Mouse (Mus musculus) small intestine, adult 2 months (tissue): Measurements from ENCODE around the gene Hat1.

Source experiments
- CTCF ChIP-seq: fragments of 200-500 bp; IDR thresholded peaks from 2 replicates; pipeline ENCODE4 v1.5.1; 2012; ENCODE audit warnings: low read depth, mild to moderate bottlenecking, control low read depth, inconsistent platforms, low read length, moderate library complexity, mixed read lengths; ENCODE audit not compliant: insufficient replicate concordance, insufficient read length; ENCODE audit errors: extremely low read depth
- POLR2A ChIP-seq: fragments of 200-500 bp; IDR thresholded peaks from 2 replicates; pipeline ENCODE4 v1.6.1; 2012; ENCODE audit warnings: low read depth, mild to moderate bottlenecking, control low read depth, inconsistent platforms, low read length, moderate library complexity

- TF ChIP-seq POLR2A = peak; percentile 52; the same call in 1 of the 2 replicates
- TF ChIP-seq CTCF = no peak
Measured at GRCm38 (mm10) chr2:71453161-71453916, 64.6 kb downstream of the Hat1 start, which contains the start of gene Metap1d.
